Mouse (Mus musculus): ENCODE measurements around the gene Tmem233.

Gene Tmem233

GRCm38 (mm10) chr5:116003825-116004224 lies 79.2 kb downstream of the Tmem233 start:
- DNase-seq (ENCODE audit: low spot score), result no peak

GRCm38 (mm10) chr5:116003154-116003553 lies 79.9 kb downstream of the Tmem233 start:
- DNase-seq (ENCODE audit: low spot score), result no peak

GRCm38 (mm10) chr5:115997376-115997775 lies 85.7 kb downstream of the Tmem233 start:
- no peak for DNase-seq (ENCODE audit: low spot score)

- DNase-seq (ENCODE audit: low spot score), result no peak
Measured at GRCm38 (mm10) chr5:115994101-115994500, 88.9 kb downstream of the Tmem233 start.

DNA sequence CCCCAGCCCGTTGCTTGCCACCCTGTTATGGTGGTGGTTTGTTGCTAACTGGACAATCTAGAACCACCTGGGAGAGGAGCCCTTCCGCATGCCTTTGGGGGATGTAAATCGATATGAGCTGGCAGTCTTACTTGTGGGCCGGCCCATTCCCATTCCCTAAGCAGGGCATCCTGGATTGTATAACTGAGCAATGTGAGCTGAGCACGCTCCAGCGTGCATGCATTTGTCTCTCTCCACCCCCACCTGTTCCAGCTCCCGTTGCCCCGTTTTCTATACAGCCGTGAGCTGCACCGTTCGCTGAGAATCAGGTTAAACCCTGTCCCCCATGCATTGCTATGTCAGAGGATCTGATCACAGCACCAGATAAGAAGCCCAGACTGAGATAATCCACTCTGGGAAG lies 91.3 kb downstream of the Tmem233 start:
- DNase-seq (ENCODE audit: low spot score), result no peak
